Mouse (Mus musculus): ENCODE measurements around the gene Ubxn7.

The Ubxn7 gene

GRCm38 (mm10) chr16:32434691-32435090 lies 102.6 kb downstream of the Ubxn7 start:
- no peak for DNase-seq

GRCm38 (mm10) chr16:32436657-32437056 lies 104.6 kb downstream of the Ubxn7 start:
- DNase-seq, result no peak

- DNase-seq, result no peak
Measured at GRCm38 (mm10) chr16:32437266-32437665, 105.2 kb downstream of the Ubxn7 start.

GRCm38 (mm10) chr16:32441432-32441831 lies 109.4 kb downstream of the Ubxn7 start:
- DNase-seq, result no peak

Measured in right cerebral cortex, postnatal 4 days (tissue).